Mouse (Mus musculus) neural tube, embryonic 14.5 days (tissue): ENCODE measurements around the gene Alg12. TPM values are rescaled to one million over a fixed set of nuclear protein-coding genes. Genes with fewer than 3 reads are reported as not detected.
"Not testable (repeated sequence)": the region's sequence is repeated elsewhere in the genome, so short reads cannot be mapped to it uniquely, and the experiment has no call there.

Experiments
- ATAC-seq: fragments of 200-750 bp; cut with Nextera tagmentation; 2 replicates; pipeline ENCODE4 v1.8.0; 2017; ENCODE audit warnings: low read depth, mild to moderate bottlenecking, moderate TSS enrichment, moderate library complexity
- H3K27ac ChIP-seq: fragments of 300-500 bp; sonication (generic); 2 replicates; pipeline ENCODE4 v1.5.1; 2014; ENCODE audit warnings: low read depth, mild to moderate bottlenecking, control low read depth, low read length, moderate library complexity, mixed read lengths
- H3K27me3 ChIP-seq: fragments of 300-500 bp; sonication (generic); 2 replicates; pipeline ENCODE4 v1.6.1; 2014; ENCODE audit warnings: low read length; ENCODE audit not compliant: control insufficient read depth, insufficient read depth
- H3K36me3 ChIP-seq: fragments of 300-500 bp; sonication (generic); 2 replicates; pipeline ENCODE4 v1.6.1; 2014; ENCODE audit warnings: low read length, mixed read lengths; ENCODE audit not compliant: control insufficient read depth, insufficient read depth
- H3K4me1 ChIP-seq: fragments of 300-500 bp; sonication (generic); 2 replicates; pipeline ENCODE4 v1.6.1; 2014; ENCODE audit warnings: low read length; ENCODE audit not compliant: control insufficient read depth, insufficient read depth
- H3K4me2 ChIP-seq: fragments of 300-500 bp; sonication (generic); 2 replicates; pipeline ENCODE4 v1.6.1; 2014; ENCODE audit warnings: mild to moderate bottlenecking, low read depth, low read length, control low read depth
- H3K4me3 ChIP-seq: fragments of 300-500 bp; sonication (generic); 2 replicates; pipeline ENCODE4 v1.5.1; 2014; ENCODE audit warnings: low read depth, low read length, control low read depth, mixed read lengths
- H3K9ac ChIP-seq: fragments of 300-500 bp; sonication (generic); replicated peaks from 2 replicates; pipeline ENCODE4 v1.6.1; 2014; ENCODE audit warnings: low read depth, mild to moderate bottlenecking, control low read depth, low read length, mixed read lengths
- H3K9me3 ChIP-seq: fragments of 300-500 bp; sonication (generic); 2 replicates; pipeline ENCODE4 v1.6.1; 2016; ENCODE audit warnings: low read length; ENCODE audit not compliant: control insufficient read depth
- WGBS: fragments of 180-500 bp; shearing (Covaris S2); extraction: QIAGEN DNeasy Blood & Tissue Kit; methylation state at CpG from one replicate; pipeline ENCODE4 v1.1.7; 2014; 5-methylcytosine and 5-hydroxymethylcytosine counted together
- polyA plus RNA-seq: library from polyadenylated mRNA; unstranded; fragments of >200 nt; fragmentation: Nextera tagmentation; extraction: Ambion mirVana; gene quantifications from 2 replicates; pipeline ENCODE4 v1.2.1, GENCODE M21; 2014

Alg12 gene
- polyA plus RNA-seq, 1 experiment from 2014 or later = 8.1 TPM

GRCm38 (mm10) chr15:88814411-88815047, 4.6 kb downstream of the Alg12 start:
- Histone ChIP-seq H3K9me3 (no peaks in the 10 kb centered on the region), H3K4me1 (no peaks in the 10 kb centered on the region), H3K27ac (no peak overlapping the region), H3K4me3 (no peak overlapping the region), H3K36me3 (peaks cover 20% of the 10 kb centered on the region; the same call in 1 of the 2 replicates), H3K4me2 (no peak overlapping the region), H3K27me3 (no peaks in the 10 kb centered on the region), H3K9ac (no peak overlapping the region)
- ATAC-seq = no peak
- WGBS = 96% methylated on average over 11 of the region's 11 CpGs

DNA sequence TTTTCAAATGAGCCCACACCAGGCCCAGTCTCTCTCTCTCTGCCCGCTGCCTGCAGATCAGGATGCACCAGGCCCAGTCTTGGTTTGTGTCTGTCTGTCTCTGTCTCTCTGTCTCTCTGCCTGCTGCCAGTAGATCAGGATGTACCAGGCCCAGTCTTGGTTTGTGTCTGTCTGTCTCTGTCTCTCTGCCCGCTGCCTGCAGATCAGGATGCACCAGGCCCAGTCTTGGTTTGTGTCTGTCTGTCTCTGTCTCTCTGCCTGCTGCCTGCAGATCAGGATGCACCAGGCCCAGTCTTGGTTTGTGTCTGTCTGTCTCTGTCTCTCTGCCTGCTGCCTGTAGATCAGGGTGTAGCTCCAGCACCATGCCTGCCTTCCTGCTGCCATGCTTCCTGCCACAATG, 5.2 kb downstream of the Alg12 start:
- not testable (repeated sequence) for H3K27me3 ChIP-seq, H3K4me1 ChIP-seq, H3K4me2 ChIP-seq, ATAC-seq, H3K27ac ChIP-seq, H3K4me3 ChIP-seq, H3K9ac ChIP-seq, H3K9me3 ChIP-seq
- WGBS = 100% methylated on average over 2 of the region's 2 CpGs
- H3K36me3 ChIP-seq = peaks cover 20% of the 10 kb centered on the region; the same call in 1 of the 2 replicates

- WGBS = 90% methylated on average over 3 of the region's 3 CpGs
- no peaks in the 10 kb centered on the region for H3K4me1 ChIP-seq
- H3K36me3 ChIP-seq = peaks cover 20% of the 10 kb centered on the region; the same call in 1 of the 2 replicates
- ATAC-seq = no peak
- H3K4me3 ChIP-seq = no peak overlapping the region
- no peak overlapping the region for H3K27ac ChIP-seq
- H3K4me2 ChIP-seq = no peak overlapping the region
- H3K9me3 ChIP-seq = no peaks in the 10 kb centered on the region
- no peak overlapping the region for H3K9ac ChIP-seq
- H3K27me3 ChIP-seq = no peaks in the 10 kb centered on the region
Measured at GRCm38 (mm10) chr15:88813262-88813661, 5.9 kb downstream of the Alg12 start.

DNA sequence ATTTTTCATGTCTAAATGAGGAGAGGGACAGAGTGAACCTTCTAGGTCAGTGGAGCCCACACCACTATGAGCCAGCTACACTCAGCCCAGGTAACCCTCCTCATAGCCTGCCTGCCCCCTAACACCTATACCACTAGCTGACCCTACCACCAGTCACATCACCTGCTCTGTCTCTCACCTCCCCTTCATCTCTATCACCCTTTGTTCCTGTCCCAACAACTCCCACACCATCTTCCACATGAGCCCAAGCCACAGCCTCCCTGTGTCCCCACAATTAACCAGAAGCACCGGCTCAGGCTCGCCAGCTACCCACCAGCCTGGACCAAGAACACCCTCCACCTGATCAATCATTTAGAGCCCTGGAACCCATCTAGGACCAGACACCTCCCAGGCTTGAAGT, 8.7 kb downstream of the Alg12 start:
- ATAC-seq = no peak
- Histone ChIP-seq H3K9me3 (no peaks in the 10 kb centered on the region), H3K4me1 (no peaks in the 10 kb centered on the region), H3K4me2 (no peak overlapping the region), H3K36me3 (peaks cover 28% of the 10 kb centered on the region), H3K27me3 (no peaks in the 10 kb centered on the region), H3K27ac (no peak overlapping the region), H3K4me3 (no peak overlapping the region), H3K9ac (no peak overlapping the region)
- 94% methylated on average over 2 of the region's 2 CpGs for WGBS

DNA sequence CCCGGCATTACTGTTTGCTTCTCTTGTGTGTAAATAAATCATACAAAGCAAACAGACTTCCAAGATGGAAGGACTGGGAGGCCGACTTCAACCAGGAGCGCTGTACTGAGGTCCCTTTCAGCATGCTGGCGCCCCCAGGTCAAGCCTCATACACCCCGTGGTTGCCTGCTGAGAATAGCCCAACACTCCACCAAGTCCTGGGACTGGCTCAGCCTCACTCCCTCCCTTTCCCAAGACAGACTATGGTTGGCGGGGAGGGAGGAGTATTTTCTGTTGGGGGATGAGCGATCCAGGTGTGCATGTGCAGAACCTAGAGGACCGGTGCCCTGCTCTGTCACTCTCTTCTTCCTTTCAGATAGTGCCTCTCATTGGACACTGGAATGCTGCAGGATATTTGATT, 11.0 kb downstream of the Alg12 start:
- 88% methylated on average over 8 of the region's 8 CpGs for WGBS
- Histone ChIP-seq H3K27me3 (no peaks in the 10 kb centered on the region), H3K9me3 (no peaks in the 10 kb centered on the region), H3K36me3 (peaks cover 25% of the 10 kb centered on the region), H3K9ac (no peak overlapping the region), H3K27ac (no peak overlapping the region), H3K4me2 (no peak overlapping the region), H3K4me1 (no peaks in the 10 kb centered on the region), H3K4me3 (no peak overlapping the region)
- no peak for ATAC-seq

DNA sequence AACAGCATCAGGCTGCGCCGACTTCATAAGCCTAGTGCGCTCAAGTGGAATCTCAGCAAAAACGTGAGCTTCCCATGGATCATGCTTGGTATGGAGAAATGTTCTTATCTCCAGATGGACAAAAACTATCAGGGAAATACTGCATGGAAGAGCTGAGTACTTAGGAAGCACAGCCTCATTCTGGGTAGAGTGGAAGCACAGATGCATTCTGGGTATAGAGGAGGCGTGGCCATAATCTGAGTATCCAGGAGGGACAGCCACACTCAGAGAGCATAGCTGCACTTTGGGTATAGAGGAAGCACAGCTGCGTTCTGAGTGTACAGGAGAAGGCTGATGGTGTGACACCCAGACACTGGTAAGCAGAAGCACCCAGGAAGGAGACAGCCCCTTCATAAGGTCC, 16.8 kb downstream of the Alg12 start:
- Histone ChIP-seq H3K4me1 (no peaks in the 10 kb centered on the region), H3K36me3 (peaks cover 14% of the 10 kb centered on the region; the same call in 1 of the 2 replicates), H3K4me2 (no peak overlapping the region), H3K27me3 (no peaks in the 10 kb centered on the region), H3K27ac (no peak overlapping the region), H3K9ac (no peak overlapping the region), H3K9me3 (no peaks in the 10 kb centered on the region), H3K4me3 (no peak overlapping the region)
- whole genome bisulfite sequencing = 86% methylated on average over 6 of the region's 6 CpGs
- ATAC-seq = no peak

DNA sequence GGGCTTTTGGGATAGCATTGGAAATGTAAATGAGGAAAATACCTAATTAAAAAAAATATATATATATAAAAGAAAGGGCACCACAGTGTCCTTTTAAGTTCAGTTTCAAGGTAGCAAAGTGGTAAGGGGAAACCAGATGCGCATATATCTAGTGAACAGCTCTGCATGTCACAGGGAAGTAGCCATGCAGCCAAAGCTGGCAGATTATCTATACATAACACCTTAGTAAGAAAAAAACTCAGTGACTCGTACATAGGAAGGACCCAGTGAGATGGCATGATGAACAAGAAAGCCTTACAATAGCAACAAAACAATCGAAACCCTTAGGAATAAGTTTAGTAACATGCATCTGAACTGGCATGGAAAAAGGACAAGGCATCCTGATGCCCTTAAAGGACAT, 17.2 kb downstream of the Alg12 start:
- WGBS = 97% methylated on average over 3 of the region's 3 CpGs
- Histone ChIP-seq H3K4me3 (no peak overlapping the region), H3K4me1 (no peaks in the 10 kb centered on the region), H3K9me3 (no peaks in the 10 kb centered on the region), H3K4me2 (no peak overlapping the region), H3K27me3 (no peaks in the 10 kb centered on the region), H3K27ac (no peak overlapping the region), H3K9ac (no peak overlapping the region), H3K36me3 (peaks cover 14% of the 10 kb centered on the region; the same call in 1 of the 2 replicates)
- no peak for ATAC-seq

GRCm38 (mm10) chr15:88800921-88801354, 18.2 kb downstream of the Alg12 start:
- no peaks in the 10 kb centered on the region for H3K9me3 ChIP-seq
- H3K36me3 ChIP-seq = peaks cover 12% of the 10 kb centered on the region; the same call in 1 of the 2 replicates
- no peaks in the 10 kb centered on the region for H3K27me3 ChIP-seq
- no peak overlapping the region for H3K9ac ChIP-seq
- WGBS = 86% methylated on average over 6 of the region's 6 CpGs
- H3K4me1 ChIP-seq = no peaks in the 10 kb centered on the region
- H3K4me3 ChIP-seq = no peak overlapping the region
- no peak overlapping the region for H3K27ac ChIP-seq
- ATAC-seq = no peak
- no peak overlapping the region for H3K4me2 ChIP-seq

DNA sequence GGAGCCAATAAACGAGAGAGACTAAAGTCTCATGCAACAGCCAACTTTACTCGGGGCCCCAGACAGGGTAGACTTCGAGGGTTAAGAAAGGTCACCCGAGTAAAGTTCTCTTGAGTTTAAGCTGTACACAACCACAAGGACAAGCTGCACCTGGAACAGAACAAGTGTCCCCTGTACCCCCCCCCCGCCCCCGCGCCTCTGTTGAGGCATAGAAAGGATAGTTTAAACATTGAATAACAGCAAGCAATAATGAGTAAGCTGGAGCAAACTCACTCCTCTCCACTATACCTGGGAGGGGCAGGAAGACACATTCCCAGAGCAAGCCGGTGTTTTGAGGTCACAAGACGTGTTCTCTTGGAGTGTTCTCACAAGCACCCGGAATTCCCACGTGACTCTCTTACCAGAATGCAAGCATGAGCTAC, 19.2 kb downstream of the Alg12 start:
- Histone ChIP-seq H3K27me3 (no peaks in the 10 kb centered on the region), H3K27ac (no peak overlapping the region), H3K9ac (no peak overlapping the region), H3K9me3 (no peaks in the 10 kb centered on the region), H3K4me1 (no peaks in the 10 kb centered on the region), H3K36me3 (peaks cover 6% of the 10 kb centered on the region; the same call in 1 of the 2 replicates), H3K4me2 (no peak overlapping the region), H3K4me3 (no peak overlapping the region)
- WGBS = 90% methylated on average over 11 of the region's 11 CpGs
- ATAC-seq = no peak
